Mouse (Mus musculus) thymus, postnatal 10 days (tissue): ENCODE results near the gene Slc6a12.

Experiments used
- DNase-seq, 2 experiments: peaks; one replicate each; pipeline ENCODE4 v3.0.0; 2021; ENCODE audit warnings: low spot score in 2 of 2

The Slc6a12 gene

GRCm38 (mm10) chr6:121343771-121344123, 871 bp downstream of the Slc6a12 start:
- no peak for DNase-seq

DNA sequence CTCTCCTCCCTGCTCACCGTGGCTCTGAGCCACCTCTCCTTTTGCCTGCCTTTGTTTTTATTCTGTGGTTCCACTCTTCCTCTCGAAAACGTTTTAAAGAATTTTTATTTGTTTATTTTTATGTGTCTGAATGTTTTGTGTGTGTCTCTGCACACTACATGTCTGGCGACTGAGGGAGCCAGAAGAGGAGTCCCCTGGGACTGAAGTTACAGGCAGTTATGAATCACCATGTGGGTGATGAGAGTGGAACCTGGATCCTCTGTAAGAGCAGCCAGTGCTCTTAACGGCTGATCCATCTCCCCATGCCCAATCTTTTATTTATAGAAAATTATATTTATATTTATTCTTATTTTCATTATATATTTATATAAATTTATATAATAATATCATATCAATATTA, 1.5 kb downstream of the Slc6a12 start:
- DNase-seq = no peak

DNA sequence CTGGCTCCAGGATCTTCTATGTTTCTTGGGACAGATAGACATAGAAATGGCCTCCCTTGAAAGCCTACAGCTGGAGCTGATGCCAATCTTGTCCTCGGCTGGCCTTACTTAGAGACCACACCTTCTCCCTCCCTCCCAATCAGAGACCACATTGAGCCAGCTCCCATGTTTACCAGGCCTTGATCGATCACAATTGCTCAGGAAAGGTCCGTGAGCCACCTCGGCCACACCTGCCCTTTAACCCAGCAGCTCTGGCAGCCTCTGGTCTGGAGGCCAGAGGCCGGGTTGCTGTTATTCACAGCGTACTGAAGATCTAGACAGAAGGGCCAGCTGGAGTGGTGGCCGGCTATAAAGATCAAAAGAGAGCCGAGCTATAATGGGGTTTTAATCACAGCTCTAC, 3.6 kb downstream of the Slc6a12 start:
- DNase-seq = no peak

GRCm38 (mm10) chr6:121352276-121352675, 9.4 kb downstream of the Slc6a12 start:
- DNase-seq = no peak

GRCm38 (mm10) chr6:121356041-121356440, 13.2 kb downstream of the Slc6a12 start:
- DNase-seq = no peak

GRCm38 (mm10) chr6:121357232-121357631, 14.4 kb downstream of the Slc6a12 start:
- no peak for DNase-seq

DNA sequence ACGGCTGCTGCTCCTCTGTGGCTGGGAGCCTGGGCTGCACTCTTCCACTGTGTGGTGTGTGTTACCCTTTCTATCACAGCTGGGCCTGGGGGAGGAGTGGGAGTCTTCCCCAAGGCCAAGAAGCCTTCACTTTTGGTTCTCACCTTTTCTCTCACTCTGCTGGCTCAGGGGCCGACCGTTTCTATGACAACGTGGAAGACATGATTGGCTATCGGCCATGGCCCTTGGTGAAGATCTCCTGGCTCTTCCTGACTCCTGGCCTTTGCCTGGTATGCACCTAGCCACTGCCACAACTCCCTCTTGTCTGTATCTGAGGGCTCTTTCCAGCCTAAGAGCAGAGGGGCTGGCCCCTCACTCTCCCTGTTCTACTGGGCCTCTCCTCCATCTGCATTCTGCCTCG, 20.2 kb downstream of the Slc6a12 start:
- DNase-seq = no peak

DNA sequence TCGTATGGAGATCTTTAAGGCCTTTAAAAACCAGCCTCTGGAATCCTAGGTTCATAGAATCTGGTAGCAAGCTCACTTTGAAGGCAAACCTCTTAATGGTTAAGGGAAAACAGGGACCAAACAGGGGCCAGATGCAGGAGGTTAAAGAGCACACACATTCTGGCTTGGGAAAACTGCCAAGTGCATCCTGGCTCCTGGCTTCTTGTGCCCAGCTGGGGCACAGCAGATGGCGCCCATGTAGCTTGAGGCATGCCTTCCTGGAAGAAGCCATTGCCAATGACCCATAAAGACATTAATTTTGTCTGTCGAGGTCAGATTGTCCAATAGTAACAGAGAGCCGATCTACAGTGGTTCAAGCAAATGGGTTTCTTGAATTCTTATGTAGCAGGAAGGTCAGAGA, 21.1 kb downstream of the Slc6a12 start:
- DNase-seq = no peak

DNA sequence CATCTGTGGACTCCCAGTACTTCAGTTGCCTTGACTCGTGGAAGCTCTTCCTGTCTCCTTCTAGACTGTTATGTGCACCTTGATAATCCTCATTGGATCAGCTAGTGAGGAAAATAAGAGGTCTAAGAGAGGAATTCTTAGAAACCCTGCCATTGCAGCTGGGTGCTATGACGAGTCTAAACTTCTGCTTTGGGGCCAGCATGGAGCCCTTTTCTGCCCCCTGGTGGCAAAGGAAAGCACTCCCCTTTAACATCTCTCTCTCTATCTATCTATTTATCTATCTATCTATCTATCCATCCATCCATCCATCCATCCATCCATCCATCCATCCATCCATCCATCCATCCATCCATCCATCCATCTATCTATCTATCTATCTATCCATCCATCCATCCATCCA, 23.7 kb downstream of the Slc6a12 start:
- peak in 1 of 2 experiments; percentile 50 for DNase-seq

- no peak for DNase-seq
Measured at GRCm38 (mm10) chr6:121367099-121367498, 24.2 kb downstream of the Slc6a12 start.

- no peak for DNase-seq
Measured at GRCm38 (mm10) chr6:121371197-121371980, 28.5 kb downstream of the Slc6a12 start.

DNA sequence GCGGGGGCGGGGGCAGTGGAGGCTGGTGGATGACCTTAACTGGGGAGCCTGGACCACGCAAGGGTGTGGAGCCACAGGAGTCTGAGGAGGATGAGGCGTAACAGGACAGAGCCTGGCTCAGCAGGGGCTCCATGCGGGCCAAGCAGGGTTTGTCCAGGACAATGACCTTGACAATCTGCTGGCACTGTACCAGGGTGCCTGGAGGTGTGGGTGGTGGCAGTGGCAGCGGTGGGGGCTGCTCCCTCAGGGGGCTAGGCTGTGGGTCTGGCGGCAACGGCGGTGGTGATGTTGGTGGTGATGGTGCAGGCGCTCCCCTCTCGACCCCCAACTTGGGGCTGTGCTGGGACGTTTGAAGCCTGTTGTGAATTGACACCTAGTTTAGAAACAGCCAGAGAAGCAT, 33.3 kb downstream of the Slc6a12 start:
- no peak for DNase-seq

DNA sequence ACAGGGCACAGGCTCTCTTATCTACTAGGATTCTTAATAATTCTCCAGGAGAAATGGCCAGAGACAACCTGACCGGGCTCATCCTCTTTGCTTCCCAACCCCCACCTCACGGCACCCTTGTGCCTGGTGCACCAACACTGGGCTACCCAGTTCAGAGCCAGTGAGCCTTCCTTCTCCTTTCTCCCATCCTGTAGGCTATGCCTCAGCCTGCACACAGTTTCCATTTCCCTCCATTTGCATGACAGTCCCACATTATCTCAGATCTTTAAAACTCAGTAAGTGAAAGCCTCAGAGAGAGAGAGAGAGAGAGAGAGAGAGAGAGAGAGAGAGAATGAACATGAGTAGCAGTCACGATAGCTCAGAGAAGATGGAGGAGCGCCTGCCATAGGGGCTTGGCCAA, 35.4 kb downstream of the Slc6a12 start:
- no peak for DNase-seq

DNA sequence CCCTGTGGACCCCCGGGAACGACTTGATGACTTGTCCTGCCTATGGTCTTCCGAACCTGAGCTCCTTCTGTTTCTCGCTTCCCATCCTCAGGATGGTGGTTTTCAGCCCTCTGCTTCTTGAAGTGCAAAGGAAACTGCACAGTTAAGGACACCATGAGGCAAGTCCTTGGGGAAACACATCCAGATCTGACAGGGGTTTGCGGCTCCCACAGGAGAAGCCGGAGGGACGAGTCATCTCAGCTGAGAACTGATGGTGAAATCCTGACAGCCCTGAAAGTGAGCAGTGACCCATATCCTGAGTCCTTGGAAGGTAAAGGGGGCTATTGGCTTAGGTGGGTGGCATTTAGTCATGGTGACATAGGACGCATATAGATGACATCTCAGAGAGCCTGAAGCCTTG, 37.7 kb downstream of the Slc6a12 start:
- DNase-seq = no peak

DNA sequence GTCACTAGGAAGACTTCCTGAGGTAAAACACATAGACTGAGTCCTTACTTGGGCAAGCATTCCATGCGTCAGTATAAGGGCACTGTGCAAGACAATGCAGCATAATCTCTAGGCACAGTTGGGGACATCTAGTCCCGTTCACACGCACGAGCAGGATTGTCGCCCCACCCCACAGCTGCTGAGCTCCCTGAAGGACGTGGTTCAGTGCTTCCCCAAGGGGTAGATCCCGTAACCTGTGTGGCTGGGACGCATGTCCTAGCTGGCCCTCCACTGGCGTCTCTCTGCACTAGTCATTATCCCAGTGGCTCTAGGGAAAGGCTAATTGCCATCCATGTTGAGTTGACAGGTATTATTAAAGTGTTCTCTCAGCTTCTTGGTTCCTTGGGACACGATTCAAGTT, 39.2 kb downstream of the Slc6a12 start:
- no peak for DNase-seq

GRCm38 (mm10) chr6:121385397-121385796, 42.5 kb downstream of the Slc6a12 start:
- DNase-seq = no peak

DNA sequence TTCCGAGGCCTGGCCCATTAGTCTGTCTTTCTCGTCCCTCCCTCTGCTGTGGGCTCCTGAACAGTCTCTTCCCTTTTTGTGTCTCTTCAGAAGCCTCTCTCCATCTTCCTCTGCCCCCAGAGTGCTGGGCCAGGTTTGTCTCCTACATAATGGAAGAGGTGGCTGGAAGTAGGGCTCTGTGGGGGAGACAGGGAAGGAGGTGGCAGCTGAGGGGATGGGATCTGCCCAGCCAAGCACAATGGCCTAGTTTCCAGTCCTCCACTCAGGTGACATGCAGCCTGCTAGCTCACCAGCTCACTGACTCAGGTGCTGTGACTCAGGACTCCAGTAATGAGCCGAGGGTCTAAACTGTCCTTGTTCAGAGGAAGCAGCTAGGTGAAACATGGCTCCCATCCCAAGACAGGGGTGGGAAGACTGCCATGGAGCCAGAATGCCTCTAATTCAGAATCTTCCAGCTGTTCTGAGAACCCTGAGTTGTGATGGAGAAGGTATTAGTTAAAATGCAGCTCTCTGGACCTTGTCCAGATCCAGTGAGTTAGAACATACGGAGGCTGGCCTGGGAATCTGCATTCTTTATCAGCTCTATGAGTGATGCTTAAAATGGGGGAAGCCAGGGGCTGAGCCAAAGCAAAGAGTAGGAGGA, 49.9 kb downstream of the Slc6a12 start:
- no peak for DNase-seq

GRCm38 (mm10) chr6:121401140-121401539, 58.3 kb downstream of the Slc6a12 start:
- DNase-seq = no peak

GRCm38 (mm10) chr6:121401826-121402660, 59.2 kb downstream of the Slc6a12 start:
- DNase-seq = no peak

DNA sequence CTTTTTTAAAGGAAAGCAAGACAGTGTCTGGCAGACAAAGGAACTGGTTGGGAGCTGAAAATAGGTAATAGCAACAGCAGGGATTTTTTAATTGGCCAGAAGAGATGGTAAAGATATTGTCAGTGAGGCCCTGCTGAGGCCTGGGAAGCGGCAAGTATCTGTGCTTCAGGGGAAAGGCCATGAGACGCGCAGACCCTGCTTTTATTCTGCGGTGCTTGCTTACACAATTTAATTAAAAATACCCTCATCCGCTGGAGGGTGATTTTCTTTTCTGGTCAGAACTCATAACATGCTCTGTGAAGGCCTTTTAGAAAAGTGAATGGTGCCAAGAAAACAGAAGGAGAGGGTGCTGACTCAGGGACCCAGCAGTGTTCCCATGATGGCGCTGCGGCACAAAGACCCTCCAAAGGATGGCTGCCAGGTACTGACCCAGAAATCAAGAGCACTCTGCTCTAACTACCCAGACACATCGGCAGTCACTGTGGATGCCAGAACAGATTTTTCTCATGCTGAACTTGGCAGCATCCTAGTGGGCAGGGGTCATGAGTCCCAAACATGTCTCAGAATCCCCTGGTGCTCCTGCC, 59.9 kb downstream of the Slc6a12 start:
- no peak for DNase-seq

DNA sequence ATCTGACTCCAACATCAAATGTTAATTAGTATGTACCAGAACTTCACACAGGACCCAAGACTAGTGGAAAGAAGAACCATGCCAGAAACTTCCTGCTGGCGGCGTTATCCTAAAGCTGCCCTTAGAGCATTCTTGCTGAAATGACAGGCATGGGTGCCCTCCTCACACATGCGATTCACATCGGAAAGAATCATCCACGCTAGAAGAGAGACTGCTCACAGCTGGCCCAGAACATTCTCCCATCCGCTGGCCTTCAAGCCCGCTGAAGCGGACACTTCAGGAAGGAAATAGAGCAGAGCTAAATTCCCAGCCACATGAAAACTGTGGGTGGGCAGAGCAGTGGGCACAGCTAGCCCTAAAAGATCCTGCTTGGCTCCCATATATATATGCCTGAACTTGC, 62.4 kb downstream of the Slc6a12 start:
- no peak for DNase-seq

- DNase-seq = no peak
Measured at GRCm38 (mm10) chr6:121407571-121408011, 64.7 kb downstream of the Slc6a12 start.
